Comparison of ENCODE assay signal across 22 mouse cellular contexts in the genomic region with DNA sequence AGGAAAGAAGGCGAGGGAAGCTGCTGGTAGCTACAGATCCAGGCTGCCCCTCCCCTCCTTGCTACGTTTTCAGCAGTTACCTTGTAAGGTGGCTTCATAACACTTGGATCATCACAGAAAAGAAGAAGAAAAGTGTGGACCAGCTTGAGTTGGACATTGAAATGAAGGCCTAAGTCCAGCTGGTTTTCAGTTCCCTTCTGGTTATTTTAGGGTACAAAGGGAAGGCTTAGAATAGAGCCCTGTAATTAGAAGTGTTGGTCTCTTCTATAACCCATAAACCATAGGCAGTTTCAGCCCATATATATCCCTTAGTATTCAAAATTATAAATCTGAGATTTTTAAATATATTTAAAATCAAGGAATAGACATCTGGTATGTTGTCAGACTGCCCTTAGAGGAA. TPM values are rescaled to one million over a fixed set of nuclear protein-coding genes. Genes with fewer than 3 reads are reported as not detected.
DNase-seq lines count a peak whose midpoint lies in the region; ATAC-seq and TF ChIP-seq lines count a peak whose summit lies in the region.
"Had no signal": no experiment of that assay in that cellular context is flagged by ENCODE, and none has a peak within 500 bp of the region (broad histone marks: within the 10 kb centered on the region; RNA-seq: fewer than 3 reads in every experiment).

No protein-coding gene starts in this region.

- peak overlapping the region; percentile 46; the same call in 1 of the 2 replicates for H3K27ac ChIP-seq in layer of hippocampus, adult 2 months
- H3K27ac ChIP-seq in cortical plate, adult 2 months (ENCODE audit: insufficient read depth, low read length) = peak overlapping the region; percentile 50; the same call in 1 of the 2 replicates
- H3K27ac ChIP-seq: embryonic facial prominence, embryonic 10.5 days; embryonic facial prominence, embryonic 12.5 days; forebrain, embryonic 10.5 days; forebrain, embryonic 12.5 days had no signal

- DNase-seq in layer of hippocampus, adult 2 months (ENCODE audit: low spot score in 2 of 2) = no peak
- no peak for DNase-seq in layer of hippocampus, adult 18-20 months (ENCODE audit: low spot score in 2 of 2)
- DNase-seq in kidney, adult 18-20 months = no peak
- DNase-seq: adrenal gland, adult 2 months; adrenal gland, postnatal 10 days; adrenal gland, postnatal 25 days; B cell, adult 2 months; cerebellum, adult 11-12 months; cerebellum, adult 2 months; cerebellum, adult 9-10 months; cerebellum, postnatal 10 days; cerebellum, postnatal 25 days had no signal

- no peaks in the 10 kb centered on the region for H3K4me1 ChIP-seq in cortical plate, adult 2 months (ENCODE audit: control insufficient read depth, insufficient read depth, low read length)
- H3K4me1 ChIP-seq: embryonic facial prominence, embryonic 10.5 days; embryonic facial prominence, embryonic 12.5 days; forebrain, embryonic 10.5 days; forebrain, embryonic 12.5 days had no signal

- H3K4me3 ChIP-seq in layer of hippocampus, adult 2 months = no peak overlapping the region
- no peak overlapping the region for H3K4me3 ChIP-seq in cortical plate, adult 2 months (ENCODE audit: insufficient read depth, low read length)
- H3K4me3 ChIP-seq: embryonic facial prominence, embryonic 10.5 days; embryonic facial prominence, embryonic 12.5 days; erythroblast, embryonic 14.5 days; forebrain, embryonic 10.5 days; forebrain, embryonic 12.5 days had no signal

- no peak for TF ChIP-seq CTCF in layer of hippocampus, adult 2 months (conservative IDR thresholded peaks at IDR 0.05)
- TF ChIP-seq CTCF in cortical plate, adult 2 months (IDR thresholded peaks at IDR 0.05; ENCODE audit: extremely low read depth, insufficient read depth, low read length) = no peak

- ATAC-seq in erythroblast, adult 5-6 weeks (replicated peaks; ENCODE audit: low FRiP score, poor library complexity, severe bottlenecking) = no peak
- ATAC-seq: CD4-positive, CD25-positive, alpha-beta regulatory T cell, adult 4 months; forebrain, embryonic 14.5 days; forebrain, embryonic 16.5 days had no signal

- TF ChIP-seq POLR2A in cortical plate, adult 2 months (IDR thresholded peaks at IDR 0.05; ENCODE audit: extremely low read depth, insufficient read depth, low read length) = no peak

RNA-seq across cellular contexts. Expression of gene Sema4g, which starts 8.1 kb away (rescaled TPM):
- 10 to 100 TPM; 20.0 to 21.6 TPM for total RNA-seq in layer of hippocampus, adult 2 months (2021)
- 10 to 100 TPM; 19.1 to 20.8 TPM for total RNA-seq in layer of hippocampus, adult 18-20 months (2021)
- 26.5 and 27.8 TPM in 2 replicates for polyA plus RNA-seq in cortical plate, adult 2 months (2012; rRNA removed)
- not detected in 2 replicates for total RNA-seq in erythroblast, adult 5-6 weeks (2015; ENCODE audit: low replicate concordance)
- 0.09 TPM in 1 of 2 replicates, not detected in the other for total RNA-seq in erythroblast, adult 5-6 weeks (2017; ENCODE audit: low replicate concordance)

RNA-seq across cellular contexts. Expression of gene Twnk, which starts 24.7 kb away (rescaled TPM):
- total RNA-seq in layer of hippocampus, adult 2 months (2021) = 10 to 100 TPM; 14.7 to 15.3 TPM
- 10 to 100 TPM; 15.6 to 16.5 TPM for total RNA-seq in layer of hippocampus, adult 18-20 months (2021)
- 10.5 and 10.7 TPM in 2 replicates for polyA plus RNA-seq in cortical plate, adult 2 months (2012; rRNA removed)
- 0.84 and 3.5 TPM in 2 replicates for total RNA-seq in erythroblast, adult 5-6 weeks (2015; ENCODE audit: low replicate concordance)
- total RNA-seq in erythroblast, adult 5-6 weeks (2017; ENCODE audit: low replicate concordance) = 1.9 and 5.2 TPM in 2 replicates

RNA-seq across cellular contexts. Expression of gene Mrpl43, which starts 25.5 kb away (rescaled TPM):
- 10 to 100 TPM; 38.6 to 41.1 TPM for total RNA-seq in layer of hippocampus, adult 2 months (2021)
- total RNA-seq in layer of hippocampus, adult 18-20 months (2021) = 10 to 100 TPM; 40.6 to 42.2 TPM
- polyA plus RNA-seq in cortical plate, adult 2 months (2012; rRNA removed) = 68.3 and 70.8 TPM in 2 replicates
- 9.2 and 14.0 TPM in 2 replicates for total RNA-seq in erythroblast, adult 5-6 weeks (2015; ENCODE audit: low replicate concordance)
- total RNA-seq in erythroblast, adult 5-6 weeks (2017; ENCODE audit: low replicate concordance) = 8.0 and 11.6 TPM in 2 replicates

RNA-seq across cellular contexts. Expression of gene Lzts2, which starts 33.4 kb away (rescaled TPM):
- 10 to 100 TPM; 28.5 to 30.1 TPM for total RNA-seq in layer of hippocampus, adult 2 months (2021)
- 10 to 100 TPM; 32.0 to 35.6 TPM for total RNA-seq in layer of hippocampus, adult 18-20 months (2021)
- 39.3 and 40.1 TPM in 2 replicates for polyA plus RNA-seq in cortical plate, adult 2 months (2012; rRNA removed)
- total RNA-seq in erythroblast, adult 5-6 weeks (2015; ENCODE audit: low replicate concordance) = not detected in 2 replicates
- 0.42 and 0.60 TPM in 2 replicates for total RNA-seq in erythroblast, adult 5-6 weeks (2017; ENCODE audit: low replicate concordance)

RNA-seq across cellular contexts. Expression of gene Slf2, which starts 49.8 kb away (rescaled TPM):
- total RNA-seq in layer of hippocampus, adult 2 months (2021) = 10 to 100 TPM; 35.6 to 43.9 TPM
- total RNA-seq in layer of hippocampus, adult 18-20 months (2021) = 10 to 100 TPM; 40.1 to 41.9 TPM
- 40.8 and 44.3 TPM in 2 replicates for polyA plus RNA-seq in cortical plate, adult 2 months (2012; rRNA removed)
- 14.0 TPM in 2 replicates for total RNA-seq in erythroblast, adult 5-6 weeks (2015; ENCODE audit: low replicate concordance)
- total RNA-seq in erythroblast, adult 5-6 weeks (2017; ENCODE audit: low replicate concordance) = 13.6 and 16.3 TPM in 2 replicates

Comparison
In these comparisons a context has a peak if more than half of its experiments do, and no peak if none do; other contexts are left out.
1. RNA of gene Sema4g, which starts 8.1 kb away (total RNA-seq): 20.0 to 21.6 TPM in layer of hippocampus, adult 2 months and 19.1 to 20.8 TPM in layer of hippocampus, adult 18-20 months; 0.09 TPM in erythroblast, adult 5-6 weeks; every median in the first group is over 10 times any median in the second.